Mouse (Mus musculus) forebrain, embryonic 11.5 days (tissue): ENCODE results near the gene Zic1. TPM values are rescaled to one million over a fixed set of nuclear protein-coding genes. Genes with fewer than 3 reads are reported as not detected.

Experiments used
- ATAC-seq: fragments of 200-750 bp; cut with Nextera tagmentation; replicated peaks from 2 replicates; pipeline ENCODE4 v1.8.0; 2017; ENCODE audit warnings: moderate TSS enrichment; ENCODE audit not compliant: low FRiP score
- DNase-seq: peaks from one replicate; pipeline ENCODE4 v3.0.0-alpha.2; 2017; ENCODE audit warnings: low spot score
- H3K27ac ChIP-seq: fragments of 300-500 bp; sonication (generic); 2 replicates; pipeline ENCODE4 v1.5.1; 2014; ENCODE audit warnings: low read depth, low read length
- H3K27me3 ChIP-seq: fragments of 300-500 bp; sonication (generic); 2 replicates; pipeline ENCODE4 v1.6.1; 2014; ENCODE audit warnings: mild to moderate bottlenecking, low read length, mixed read lengths; ENCODE audit not compliant: control insufficient read depth, insufficient read depth
- H3K36me3 ChIP-seq: fragments of 300-500 bp; sonication (generic); 2 replicates; pipeline ENCODE4 v1.6.1; 2014; ENCODE audit warnings: mild to moderate bottlenecking, low read length, moderate library complexity, mixed read lengths; ENCODE audit not compliant: control insufficient read depth, insufficient read depth
- H3K4me1 ChIP-seq: fragments of 300-500 bp; sonication (generic); replicated peaks from 2 replicates; pipeline ENCODE4 v1.6.1; 2014; ENCODE audit warnings: low read length, mixed read lengths; ENCODE audit not compliant: control insufficient read depth, insufficient read depth
- H3K4me2 ChIP-seq: fragments of 300-500 bp; sonication (generic); 2 replicates; pipeline ENCODE4 v1.6.1; 2014; ENCODE audit warnings: low read depth, mild to moderate bottlenecking, low read length, moderate library complexity, mixed read lengths; ENCODE audit not compliant: severe bottlenecking
- H3K4me3 ChIP-seq: fragments of 300-500 bp; sonication (generic); 2 replicates; pipeline ENCODE4 v1.5.1; 2014; ENCODE audit warnings: low read depth, low read length
- H3K9ac ChIP-seq: fragments of 300-500 bp; sonication (generic); 2 replicates; pipeline ENCODE4 v1.6.1; 2014; ENCODE audit warnings: low read length
- H3K9me3 ChIP-seq: fragments of 300-500 bp; sonication (generic); 2 replicates; pipeline ENCODE4 v1.6.1; 2016; ENCODE audit warnings: low read length, mixed read lengths; ENCODE audit not compliant: control insufficient read depth
- WGBS: fragments of 180-500 bp; shearing (Covaris S2); extraction: QIAGEN DNeasy Blood & Tissue Kit; methylation state at CpG from one replicate; pipeline ENCODE4 v1.1.7; 2014; 5-methylcytosine and 5-hydroxymethylcytosine counted together
- polyA plus RNA-seq: library from polyadenylated mRNA; unstranded; fragments of >200 nt; fragmentation: Nextera tagmentation; extraction: Ambion mirVana; gene quantifications from 2 replicates; pipeline ENCODE4 v1.2.1, GENCODE M21; 2014

Gene Zic1
- 14.7 and 15.7 TPM in 2 replicates for polyA plus RNA-seq

- Histone ChIP-seq H3K4me2 (peak within 1 kb of the TSS; percentile 49), H3K4me3 (peak within 1 kb of the TSS; percentile 72), H3K27me3 (peaks cover 31% of the 10 kb centered on the region), H3K9me3 (no peaks in the 10 kb centered on the region), H3K9ac (peak within 1 kb of the TSS; percentile 98), H3K4me1 (peaks cover 4% of the 10 kb centered on the region; the same call in 1 of the 2 replicates), H3K27ac (peak within 1 kb of the TSS; percentile 95), H3K36me3 (no peaks in the 10 kb centered on the region)
- peak; percentile 85 for ATAC-seq
- DNase-seq = peak; percentile 95
- WGBS = 1% methylated on average over 26 of the region's 33 CpGs
Observed at GRCm38 (mm10) chr9:91365664-91366063, at the start of gene Zic1. Gene Zic1 (minus strand): TSS chr9:91365810.

- Histone ChIP-seq H3K27ac (no peak overlapping the region), H3K4me3 (no peak overlapping the region), H3K4me2 (peak overlapping the region; percentile 5; the same call in 1 of the 2 replicates), H3K4me1 (no peaks in the 10 kb centered on the region; the same call in 1 of the 2 replicates), H3K9ac (no peak overlapping the region), H3K27me3 (peaks cover 44% of the 10 kb centered on the region), H3K9me3 (no peaks in the 10 kb centered on the region), H3K36me3 (no peaks in the 10 kb centered on the region)
- WGBS = 1% methylated on average over 12 of the region's 12 CpGs
- peak; percentile 84 for ATAC-seq
- DNase-seq = peak; percentile 78
Observed at GRCm38 (mm10) chr9:91414007-91414661, 48.5 kb upstream of the Zic1 start.

- peak overlapping the region; percentile 39 for H3K4me2 ChIP-seq
- H3K9ac ChIP-seq = peak overlapping the region; percentile 41
- DNase-seq (no peak), ATAC-seq (no peak)
- no peaks in the 10 kb centered on the region for H3K9me3 ChIP-seq
- H3K4me3 ChIP-seq = peak overlapping the region; percentile 17; the same call in 1 of the 2 replicates
- H3K36me3 ChIP-seq = no peaks in the 10 kb centered on the region
- peak overlapping the region; percentile 34 for H3K27ac ChIP-seq
- 0% methylated on average over 3 of the region's 3 CpGs for WGBS
- peaks cover 42% of the 10 kb centered on the region for H3K27me3 ChIP-seq
- no peaks in the 10 kb centered on the region for H3K4me1 ChIP-seq
Observed at GRCm38 (mm10) chr9:91409771-91410170, 44.2 kb upstream of the Zic1 start.

- DNase-seq (no peak), ATAC-seq (no peak)
- H3K9me3 ChIP-seq = no peaks in the 10 kb centered on the region
- no peaks in the 10 kb centered on the region for H3K36me3 ChIP-seq
- peaks cover 63% of the 10 kb centered on the region for H3K27me3 ChIP-seq
- H3K4me3 ChIP-seq = peak overlapping the region; percentile 38
- peak overlapping the region; percentile 87; the same call in 1 of the 2 replicates for H3K27ac ChIP-seq
- 0 out of 2 replicates have a peak, but pooled peaks cover 2% of the 10 kb centered on the region for H3K4me1 ChIP-seq
- 1% methylated on average over 6 of the region's 6 CpGs for WGBS
- H3K4me2 ChIP-seq = peak overlapping the region; percentile 30; the same call in 1 of the 2 replicates
- H3K9ac ChIP-seq = peak overlapping the region; percentile 69
Observed at GRCm38 (mm10) chr9:91406258-91406763, 40.7 kb upstream of the Zic1 start.

GRCm38 (mm10) chr9:91405753-91406178 lies 40.2 kb upstream of the Zic1 start:
- peak overlapping the region; percentile 69 for H3K9ac ChIP-seq
- under 1% methylated on average over 16 of the region's 16 CpGs for WGBS
- DNase-seq (peak; percentile 63), ATAC-seq (peak; percentile 35)
- H3K36me3 ChIP-seq = no peaks in the 10 kb centered on the region
- H3K27me3 ChIP-seq = peaks cover 68% of the 10 kb centered on the region
- 0 out of 2 replicates have a peak, but pooled peaks cover 2% of the 10 kb centered on the region for H3K4me1 ChIP-seq
- peak overlapping the region; percentile 38 for H3K4me3 ChIP-seq
- H3K9me3 ChIP-seq = no peaks in the 10 kb centered on the region
- H3K27ac ChIP-seq = peak overlapping the region; percentile 87
- peak overlapping the region; percentile 30 for H3K4me2 ChIP-seq

GRCm38 (mm10) chr9:91404905-91405752 lies 39.5 kb upstream of the Zic1 start:
- H3K4me1 ChIP-seq = 0 out of 2 replicates have a peak, but pooled peaks cover 2% of the 10 kb centered on the region
- peak overlapping the region; percentile 30 for H3K4me2 ChIP-seq
- peaks cover 71% of the 10 kb centered on the region for H3K27me3 ChIP-seq
- no peaks in the 10 kb centered on the region for H3K36me3 ChIP-seq
- peak overlapping the region; percentile 38 for H3K4me3 ChIP-seq
- peak overlapping the region; percentile 87 for H3K27ac ChIP-seq
- H3K9ac ChIP-seq = peak overlapping the region; percentile 69
- no peaks in the 10 kb centered on the region for H3K9me3 ChIP-seq
- no peak; the same call in 1 of the 2 replicates for ATAC-seq
- under 1% methylated on average over 27 of the region's 27 CpGs for WGBS
- DNase-seq = peak; percentile 54

GRCm38 (mm10) chr9:91404229-91404628 lies 38.6 kb upstream of the Zic1 start:
- peak overlapping the region; percentile 38; the same call in 1 of the 2 replicates for H3K4me3 ChIP-seq
- WGBS = 1% methylated on average over 13 of the region's 13 CpGs
- peak overlapping the region; percentile 39 for H3K9ac ChIP-seq
- DNase-seq (peak; percentile 49), ATAC-seq (no peak)
- H3K9me3 ChIP-seq = no peaks in the 10 kb centered on the region
- no peaks in the 10 kb centered on the region for H3K36me3 ChIP-seq
- H3K4me1 ChIP-seq = 0 out of 2 replicates have a peak, but pooled peaks cover 2% of the 10 kb centered on the region
- H3K27ac ChIP-seq = peak overlapping the region; percentile 87
- peak overlapping the region; percentile 24; the same call in 1 of the 2 replicates for H3K4me2 ChIP-seq
- peaks cover 72% of the 10 kb centered on the region for H3K27me3 ChIP-seq

- 4% methylated on average over 10 of the region's 10 CpGs for WGBS
- H3K4me1 ChIP-seq = 0 out of 2 replicates have a peak, but pooled peaks cover 2% of the 10 kb centered on the region
- H3K36me3 ChIP-seq = no peaks in the 10 kb centered on the region
- H3K4me2 ChIP-seq = no peak overlapping the region
- no peaks in the 10 kb centered on the region for H3K9me3 ChIP-seq
- peaks cover 78% of the 10 kb centered on the region for H3K27me3 ChIP-seq
- DNase-seq = peak; percentile 51
- no peak for ATAC-seq
- no peak overlapping the region for H3K4me3 ChIP-seq
- no peak overlapping the region for H3K9ac ChIP-seq
- 0 out of 2 replicates have a peak overlapping the region, but pooled peaks have one; percentile 25 for H3K27ac ChIP-seq
Observed at GRCm38 (mm10) chr9:91401471-91401870, 35.9 kb upstream of the Zic1 start.
